1 mouse cellular context compared by ENCODE assay signal in genomic region chr17:31069845-31070244, GRCm38 (mm10).
TF ChIP-seq lines count a peak whose summit lies in the region.

No protein-coding gene starts in this region.

TF ChIP-seq in MEL, 35 proteins besides CTCF, POLR2A, EP300 and RAD21 (continued from another document):
- TF ChIP-seq GATA1 (IDR thresholded peaks at IDR 0.05; ENCODE audit: low read depth, low read length): peak; percentile 60; the same call in 1 of the 2 replicates
- peak; percentile 39; the same call in 1 of the 2 replicates for TF ChIP-seq ETS1 (IDR thresholded peaks at IDR 0.05; ENCODE audit: low read depth, low read length)
